Mouse (Mus musculus) brain, embryonic 14.5 days (tissue): ENCODE measurements around the gene Pacs2.

Experiments used
- CTCF ChIP-seq: fragments of 200-500 bp; IDR thresholded peaks from 2 replicates; pipeline ENCODE4 v1.5.1; 2012; ENCODE audit warnings: inconsistent platforms, mild to moderate bottlenecking, moderate library complexity, borderline replicate concordance; ENCODE audit not compliant: insufficient read depth, insufficient read length; ENCODE audit errors: extremely low read depth
- POLR2A ChIP-seq: fragments of 200-500 bp; IDR thresholded peaks from 2 replicates; pipeline ENCODE4 v1.6.1; 2012; ENCODE audit warnings: mild to moderate bottlenecking, inconsistent platforms, borderline replicate concordance; ENCODE audit not compliant: poor library complexity, insufficient read depth, insufficient read length, severe bottlenecking; ENCODE audit errors: extremely low read depth

GRCm38 (mm10) chr12:113038414-113038813 lies 24.1 kb downstream of the Pacs2 start:
- TF ChIP-seq CTCF (no peak), POLR2A (no peak)
